Mouse (Mus musculus) hindbrain, embryonic 10.5 days (tissue): ENCODE measurements around the gene Yy1. TPM values are rescaled to one million over a fixed set of nuclear protein-coding genes. Genes with fewer than 3 reads are reported as not detected.

Source experiments
- DNase-seq: peaks from one replicate; pipeline ENCODE4 v3.0.0-alpha.2; 2017; ENCODE audit warnings: low spot score
- H3K27ac ChIP-seq: fragments of 300-500 bp; sonication (generic); 2 replicates; pipeline ENCODE4 v1.5.1; 2016; ENCODE audit warnings: mild to moderate bottlenecking, moderate library complexity
- H3K27me3 ChIP-seq: fragments of 300-500 bp; sonication (generic); 2 replicates; pipeline ENCODE4 v1.6.1; 2016; ENCODE audit warnings: mild to moderate bottlenecking; ENCODE audit not compliant: poor library complexity, insufficient read depth, severe bottlenecking
- H3K36me3 ChIP-seq: fragments of 300-500 bp; sonication (generic); 2 replicates; pipeline ENCODE4 v1.6.1; 2016; ENCODE audit warnings: mild to moderate bottlenecking, moderate library complexity
- H3K4me1 ChIP-seq: fragments of 300-500 bp; sonication (generic); replicated peaks from 2 replicates; pipeline ENCODE4 v1.6.1; 2016; ENCODE audit warnings: mild to moderate bottlenecking
- H3K4me3 ChIP-seq: fragments of 300-500 bp; sonication (generic); 2 replicates; pipeline ENCODE4 v1.5.1; 2016; ENCODE audit warnings: mild to moderate bottlenecking, moderate library complexity
- H3K9me3 ChIP-seq: fragments of 300-500 bp; sonication (generic); 2 replicates; pipeline ENCODE4 v1.6.1; 2016; ENCODE audit warnings: mild to moderate bottlenecking, moderate library complexity
- WGBS: fragments of 180-500 bp; shearing (Covaris S2); methylation state at CpG from one replicate; pipeline ENCODE4 v1.1.7; 2016; 5-methylcytosine and 5-hydroxymethylcytosine counted together
- polyA plus RNA-seq: library from polyadenylated mRNA; unstranded; fragments of >200 nt; fragmentation: Nextera tagmentation; extraction: Ambion mirVana; gene quantifications from 2 replicates; pipeline ENCODE4 v1.2.1, GENCODE M21; 2016

Gene Yy1
- polyA plus RNA-seq, result 15.0 and 18.6 TPM in 2 replicates

DNA sequence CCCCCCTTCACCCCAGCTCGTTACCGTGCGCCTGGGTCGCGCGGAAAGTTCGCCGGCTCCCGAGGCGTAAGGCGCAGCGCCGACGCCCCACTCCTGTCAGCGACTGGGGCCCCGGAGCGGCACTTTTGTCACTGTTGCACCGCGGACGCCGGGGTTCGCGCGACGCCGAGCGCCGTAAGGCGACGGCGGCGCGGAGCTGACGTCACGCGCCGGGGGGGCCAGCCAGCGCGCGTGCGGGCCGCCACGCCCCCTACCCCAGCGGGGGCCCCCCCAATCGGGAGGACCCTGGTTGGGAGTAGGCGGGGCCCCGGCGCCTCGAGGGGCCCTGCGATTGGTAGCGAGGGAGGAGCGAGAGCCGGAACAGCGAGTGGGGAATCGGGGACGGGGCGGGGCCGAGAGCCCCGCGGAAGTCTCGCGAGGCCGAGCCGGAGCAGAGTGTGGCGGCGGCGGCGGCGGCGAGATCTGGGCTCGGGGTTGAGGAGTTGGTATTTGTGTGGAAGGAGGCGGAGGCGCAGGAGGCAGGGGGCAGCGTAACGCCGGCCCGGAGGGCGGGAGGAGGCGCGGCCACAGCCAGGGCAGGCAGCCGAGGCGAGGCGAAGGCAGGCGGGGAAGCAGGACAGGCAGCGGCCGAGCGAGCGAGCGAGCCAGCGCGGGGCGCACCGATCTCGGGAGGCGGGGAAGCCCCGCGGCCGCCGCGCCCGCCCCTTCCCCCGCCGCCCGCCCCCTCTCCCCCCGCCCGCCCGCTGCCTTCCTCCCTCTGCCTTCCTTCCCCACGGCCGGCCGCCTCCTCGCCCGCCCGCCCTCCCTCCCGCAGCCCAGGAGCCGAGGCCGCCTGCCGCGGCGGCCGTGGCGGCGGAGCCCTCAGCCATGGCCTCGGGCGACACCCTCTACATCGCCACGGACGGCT lies at the start of gene Yy1:
Yy1 (plus strand) TSS at position 428 of the 907 bp plus-strand sequence.
- DNase-seq, result peak; percentile 98
- Histone ChIP-seq H3K27me3 (no peaks in the 10 kb centered on the region), H3K4me3 (peak within 1 kb of the TSS; percentile 97), H3K9me3 (no peaks in the 10 kb centered on the region), H3K36me3 (peaks cover 12% of the 10 kb centered on the region), H3K27ac (peak within 1 kb of the TSS; percentile 97), H3K4me1 (peaks cover 36% of the 10 kb centered on the region)
- WGBS, result under 1% methylated on average over 105 of the region's 127 CpGs

DNA sequence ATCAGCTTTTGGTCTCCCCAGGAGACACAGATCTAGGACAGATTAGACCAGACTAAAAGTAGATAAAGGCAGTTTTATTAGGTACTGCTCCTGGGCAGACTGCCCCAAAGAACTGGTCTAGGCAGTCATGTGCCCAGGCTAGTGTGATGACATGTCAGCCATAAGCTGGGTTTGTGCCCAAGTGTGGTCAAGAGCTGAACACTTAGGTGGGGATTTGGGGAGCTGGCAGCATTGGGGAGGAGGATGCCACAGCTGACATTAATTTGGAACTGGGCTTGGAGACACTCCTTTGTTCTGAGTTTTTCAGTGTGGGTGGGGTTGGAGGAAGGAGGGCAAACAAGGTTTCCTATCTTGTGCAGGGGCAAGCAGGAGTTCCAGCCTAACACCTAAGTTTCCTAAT lies 46.8 kb upstream of the Yy1 start:
- Histone ChIP-seq H3K36me3 (no peaks in the 10 kb centered on the region), H3K27ac (no peak overlapping the region), H3K27me3 (no peaks in the 10 kb centered on the region), H3K4me1 (0 out of 2 replicates have a peak, but pooled peaks cover 6% of the 10 kb centered on the region), H3K4me3 (no peak overlapping the region), H3K9me3 (no peaks in the 10 kb centered on the region)
- DNase-seq, result no peak

DNA sequence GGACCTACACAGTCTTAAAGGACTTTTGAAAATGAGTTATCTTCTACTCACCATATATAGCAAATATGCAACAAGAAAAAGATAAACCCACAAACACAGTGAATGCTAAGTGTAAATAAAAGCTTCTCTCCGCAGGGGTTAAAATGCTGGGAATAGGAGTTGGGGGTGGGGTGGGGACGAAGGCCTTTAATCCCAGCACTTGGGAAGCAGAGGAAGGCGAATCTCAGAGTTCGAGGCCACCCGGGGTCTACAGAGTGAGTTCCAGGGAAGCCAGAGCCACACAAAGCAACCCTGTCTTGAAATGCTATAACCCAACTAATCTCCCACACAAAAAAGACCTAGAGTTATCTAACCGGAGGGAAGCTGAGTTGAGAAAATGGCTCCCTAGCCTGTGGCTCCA lies 43.8 kb upstream of the Yy1 start:
- Histone ChIP-seq H3K9me3 (no peaks in the 10 kb centered on the region), H3K4me1 (peaks cover 19% of the 10 kb centered on the region), H3K27me3 (no peaks in the 10 kb centered on the region), H3K27ac (no peak overlapping the region), H3K36me3 (no peaks in the 10 kb centered on the region), H3K4me3 (no peak overlapping the region)
- 75% methylated on average over 6 of the region's 6 CpGs for WGBS
- no peak for DNase-seq

DNA sequence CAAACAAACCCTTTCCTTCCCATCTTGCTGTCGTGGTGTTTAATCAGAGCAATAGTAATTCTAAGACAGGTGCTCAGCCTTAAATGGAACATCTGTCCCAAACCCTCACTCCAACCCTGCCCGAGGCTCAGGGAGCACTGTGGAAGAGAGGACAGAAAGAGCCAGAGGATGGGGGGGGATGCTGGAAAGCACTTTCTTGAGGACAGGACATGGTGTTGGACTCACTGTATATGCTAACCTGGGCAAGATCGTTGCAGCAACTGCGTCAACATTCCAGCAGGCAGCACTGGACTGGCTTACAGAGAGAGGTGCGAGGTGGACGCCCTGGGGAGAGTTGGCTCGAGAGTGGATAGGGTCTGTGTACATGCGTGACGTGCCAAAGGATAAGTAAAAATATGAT lies 43.3 kb upstream of the Yy1 start:
- no peaks in the 10 kb centered on the region for H3K9me3 ChIP-seq
- H3K4me3 ChIP-seq, result no peak overlapping the region
- no peaks in the 10 kb centered on the region for H3K27me3 ChIP-seq
- H3K4me1 ChIP-seq, result peaks cover 19% of the 10 kb centered on the region
- no peak for DNase-seq
- H3K36me3 ChIP-seq, result no peaks in the 10 kb centered on the region
- H3K27ac ChIP-seq, result no peak overlapping the region
- WGBS, result 87% methylated on average over 9 of the region's 9 CpGs

DNA sequence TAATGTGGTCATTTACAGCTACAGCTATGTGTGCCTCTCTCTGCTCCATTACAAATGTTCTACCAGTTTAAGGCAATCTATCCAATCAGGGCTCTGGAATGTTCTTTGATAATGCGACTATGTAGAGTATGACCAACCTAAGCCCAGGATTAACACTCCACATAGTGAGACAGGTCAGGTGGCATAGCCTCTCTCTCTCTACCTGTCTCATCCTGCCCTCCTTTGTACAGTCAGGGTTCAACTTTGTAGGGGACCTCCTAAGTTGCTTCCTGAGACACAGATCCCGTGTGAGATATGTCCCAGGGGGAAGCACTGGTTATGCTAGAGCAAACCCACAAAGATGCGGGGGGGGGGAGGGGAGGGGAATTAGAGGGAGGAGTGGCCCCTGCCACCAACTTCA lies 42.5 kb upstream of the Yy1 start:
- H3K27me3 ChIP-seq, result no peaks in the 10 kb centered on the region
- H3K9me3 ChIP-seq, result no peaks in the 10 kb centered on the region
- DNase-seq, result no peak
- H3K4me3 ChIP-seq, result no peak overlapping the region
- H3K27ac ChIP-seq, result no peak overlapping the region
- no peaks in the 10 kb centered on the region for H3K36me3 ChIP-seq
- H3K4me1 ChIP-seq, result peaks cover 14% of the 10 kb centered on the region
- WGBS, result 76% methylated on average over 3 of the region's 3 CpGs

DNA sequence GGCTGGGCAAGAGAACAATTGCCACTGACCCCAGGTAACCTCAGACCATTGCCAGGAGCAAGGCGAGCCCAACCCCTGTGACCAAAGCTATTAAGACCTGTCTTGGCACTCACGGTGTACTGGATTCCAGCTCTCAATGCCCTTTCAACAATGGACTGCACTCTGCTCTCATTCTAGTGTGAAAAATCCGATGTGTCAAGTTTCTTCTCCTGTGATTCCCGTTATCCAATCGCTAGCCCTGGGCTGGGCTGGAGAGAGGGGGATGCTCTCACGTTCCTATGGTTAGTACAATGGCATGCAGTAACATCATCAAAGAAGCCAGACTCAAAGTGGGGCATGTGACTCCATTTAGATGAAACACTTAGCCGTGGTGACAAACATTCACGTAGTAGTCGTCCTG lies 41.0 kb upstream of the Yy1 start:
- 53% methylated on average over 9 of the region's 9 CpGs for WGBS
- Histone ChIP-seq H3K4me1 (peaks cover 13% of the 10 kb centered on the region), H3K27ac (no peak overlapping the region), H3K36me3 (no peaks in the 10 kb centered on the region), H3K27me3 (no peaks in the 10 kb centered on the region), H3K9me3 (no peaks in the 10 kb centered on the region), H3K4me3 (no peak overlapping the region)
- no peak for DNase-seq

DNA sequence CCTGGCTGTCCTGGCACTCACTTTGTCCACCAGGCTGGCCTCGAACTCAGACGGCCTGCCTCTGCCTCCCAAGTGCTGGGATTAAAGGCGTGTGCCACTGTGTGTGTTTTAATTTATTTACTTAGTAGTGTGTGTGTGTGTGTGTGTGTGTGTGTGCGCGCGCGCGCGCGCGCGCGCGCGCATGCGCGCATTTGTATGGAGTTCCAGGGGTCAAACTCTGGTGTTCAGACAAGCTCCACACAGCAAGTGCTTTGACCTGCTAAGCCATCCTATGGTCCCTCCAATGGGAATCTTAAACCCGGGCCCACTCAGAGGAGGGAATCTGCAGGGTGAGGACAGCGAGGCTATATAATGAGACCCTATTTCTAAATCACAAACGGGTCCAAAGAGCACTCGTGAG lies 37.6 kb upstream of the Yy1 start:
- Histone ChIP-seq H3K27me3 (no peaks in the 10 kb centered on the region), H3K27ac (no peak overlapping the region), H3K9me3 (no peaks in the 10 kb centered on the region), H3K4me1 (peaks cover 28% of the 10 kb centered on the region), H3K36me3 (no peaks in the 10 kb centered on the region), H3K4me3 (no peak overlapping the region)
- no peak for DNase-seq
- WGBS, result 83% methylated on average over 21 of the region's 21 CpGs

DNA sequence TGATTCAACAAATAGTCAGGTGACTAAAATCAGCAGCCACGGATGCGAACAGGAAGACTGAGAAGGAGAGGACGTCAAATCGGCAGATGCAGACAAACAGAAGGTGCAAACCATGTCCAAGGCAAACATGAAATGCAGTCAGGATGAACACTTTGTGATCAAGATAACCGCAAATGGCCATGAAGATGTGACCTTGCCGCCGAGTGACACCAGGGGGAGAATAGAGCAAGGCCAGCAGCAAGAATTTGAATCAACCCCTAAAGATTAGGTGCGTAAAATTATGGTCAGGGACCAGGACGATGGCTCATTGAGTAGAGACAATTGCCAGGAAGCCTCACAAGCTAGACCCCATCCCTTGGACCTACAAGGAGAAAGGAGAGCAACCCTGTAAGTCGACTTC lies 36.2 kb upstream of the Yy1 start:
- no peak for DNase-seq
- no peak overlapping the region for H3K4me3 ChIP-seq
- no peaks in the 10 kb centered on the region for H3K27me3 ChIP-seq
- WGBS, result 91% methylated on average over 10 of the region's 10 CpGs
- no peaks in the 10 kb centered on the region for H3K36me3 ChIP-seq
- H3K27ac ChIP-seq, result no peak overlapping the region
- H3K4me1 ChIP-seq, result peaks cover 23% of the 10 kb centered on the region
- H3K9me3 ChIP-seq, result no peaks in the 10 kb centered on the region

DNA sequence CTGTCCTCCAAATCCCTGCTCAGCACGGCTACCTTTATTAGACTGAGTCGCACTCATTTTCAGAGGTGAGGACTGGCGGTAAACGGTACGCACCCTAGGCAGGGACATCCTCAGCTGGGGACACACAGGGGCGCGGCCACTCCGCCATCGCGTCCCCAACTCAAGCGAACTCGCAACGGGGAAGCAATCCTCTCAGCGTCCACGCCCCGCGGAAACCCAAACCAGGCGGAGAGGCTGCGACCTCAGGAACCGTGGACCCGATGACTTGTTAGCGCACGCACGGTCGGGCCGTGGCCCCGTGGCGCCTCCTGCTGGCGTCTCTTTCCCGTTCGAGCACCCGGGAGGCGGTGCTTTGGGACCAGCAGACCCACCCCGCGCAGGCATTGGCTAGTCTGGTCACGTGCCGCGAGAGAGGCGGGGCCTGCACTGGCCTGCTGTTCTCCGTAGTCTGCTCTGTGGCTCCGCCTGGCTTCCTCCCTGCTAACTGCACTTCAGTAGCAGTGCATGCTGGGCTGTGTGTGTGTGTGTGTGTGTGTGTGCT lies 35.0 kb upstream of the Yy1 start:
- peak overlapping the region; percentile 86 for H3K27ac ChIP-seq
- peak overlapping the region; percentile 69 for H3K4me3 ChIP-seq
- no peaks in the 10 kb centered on the region for H3K9me3 ChIP-seq
- DNase-seq, result peak; percentile 98
- no peaks in the 10 kb centered on the region for H3K36me3 ChIP-seq
- H3K4me1 ChIP-seq, result peaks cover 15% of the 10 kb centered on the region; the same call in 1 of the 2 replicates
- no peaks in the 10 kb centered on the region for H3K27me3 ChIP-seq
- WGBS, result under 1% methylated on average over 41 of the region's 41 CpGs

DNA sequence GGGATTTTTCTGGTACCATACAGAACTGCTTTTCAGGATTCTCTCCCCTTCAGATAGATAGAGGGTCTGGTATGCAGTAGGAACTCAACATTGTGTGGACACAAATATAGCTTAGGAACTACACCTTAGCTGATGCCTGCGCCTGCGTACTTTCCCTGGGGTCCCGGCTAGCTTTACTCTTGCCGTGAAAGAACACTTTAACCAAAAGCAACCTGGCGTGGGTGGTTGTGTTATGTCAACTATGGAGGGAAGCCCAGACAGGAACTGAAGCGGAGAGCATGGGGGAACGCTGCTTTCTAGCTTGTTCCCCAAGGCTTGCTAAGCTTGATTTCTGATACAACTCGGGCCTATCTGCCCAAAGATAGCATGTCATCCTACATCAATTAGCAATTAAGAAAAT lies 34.5 kb upstream of the Yy1 start:
- H3K27me3 ChIP-seq, result no peaks in the 10 kb centered on the region
- peaks cover 16% of the 10 kb centered on the region; the same call in 1 of the 2 replicates for H3K4me1 ChIP-seq
- peak overlapping the region; percentile 86 for H3K27ac ChIP-seq
- H3K9me3 ChIP-seq, result no peaks in the 10 kb centered on the region
- no peaks in the 10 kb centered on the region for H3K36me3 ChIP-seq
- DNase-seq, result no peak
- WGBS, result 78% methylated on average over 8 of the region's 8 CpGs
- peak overlapping the region; percentile 69 for H3K4me3 ChIP-seq

DNA sequence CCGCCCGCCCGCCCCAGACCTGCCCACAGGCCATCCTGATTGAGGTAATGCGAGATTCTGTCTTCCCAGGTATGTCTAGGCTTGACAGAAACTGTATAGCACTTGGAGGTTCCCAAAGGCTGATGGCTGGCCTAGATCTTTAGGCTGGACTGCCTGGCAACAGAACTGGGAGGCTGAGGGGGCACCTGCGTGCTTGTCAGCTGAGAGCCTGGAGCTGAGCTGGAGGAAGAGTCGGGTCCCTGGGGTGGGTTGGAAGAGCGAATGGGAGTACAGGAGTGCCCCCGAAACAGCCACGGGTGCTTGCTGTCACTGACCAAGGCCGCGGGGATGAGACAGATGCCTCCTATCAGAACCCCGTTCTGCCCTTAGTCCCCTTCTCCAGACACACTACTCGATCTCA lies 34.1 kb upstream of the Yy1 start:
- Histone ChIP-seq H3K4me1 (peaks cover 20% of the 10 kb centered on the region; the same call in 1 of the 2 replicates), H3K4me3 (no peak overlapping the region), H3K27me3 (no peaks in the 10 kb centered on the region), H3K27ac (no peak overlapping the region), H3K9me3 (no peaks in the 10 kb centered on the region), H3K36me3 (no peaks in the 10 kb centered on the region)
- 85% methylated on average over 13 of the region's 13 CpGs for WGBS
- DNase-seq, result no peak

DNA sequence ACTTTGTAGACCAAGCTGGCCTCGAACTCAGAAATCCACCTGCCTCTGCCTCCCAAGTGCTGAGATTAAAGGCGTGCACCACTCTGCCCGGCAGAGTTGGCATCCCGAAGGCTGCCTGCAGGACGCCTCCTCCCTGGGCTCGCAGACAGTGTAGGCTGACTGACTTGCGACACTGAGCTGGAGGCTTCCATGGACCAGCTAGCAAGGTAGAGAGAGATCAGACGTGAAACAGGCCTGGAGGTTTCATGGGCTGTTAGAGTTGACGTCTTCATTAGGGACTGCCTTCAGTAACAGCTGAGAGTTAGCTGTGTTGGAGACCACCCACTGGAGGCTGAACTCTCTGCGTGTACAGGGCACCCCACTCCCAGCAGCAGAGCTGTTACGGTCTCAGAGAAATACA lies 33.5 kb upstream of the Yy1 start:
- 83% methylated on average over 11 of the region's 11 CpGs for WGBS
- Histone ChIP-seq H3K27ac (no peak overlapping the region), H3K4me1 (peaks cover 20% of the 10 kb centered on the region; the same call in 1 of the 2 replicates), H3K9me3 (no peaks in the 10 kb centered on the region), H3K27me3 (no peaks in the 10 kb centered on the region), H3K36me3 (no peaks in the 10 kb centered on the region), H3K4me3 (no peak overlapping the region)
- no peak for DNase-seq

DNA sequence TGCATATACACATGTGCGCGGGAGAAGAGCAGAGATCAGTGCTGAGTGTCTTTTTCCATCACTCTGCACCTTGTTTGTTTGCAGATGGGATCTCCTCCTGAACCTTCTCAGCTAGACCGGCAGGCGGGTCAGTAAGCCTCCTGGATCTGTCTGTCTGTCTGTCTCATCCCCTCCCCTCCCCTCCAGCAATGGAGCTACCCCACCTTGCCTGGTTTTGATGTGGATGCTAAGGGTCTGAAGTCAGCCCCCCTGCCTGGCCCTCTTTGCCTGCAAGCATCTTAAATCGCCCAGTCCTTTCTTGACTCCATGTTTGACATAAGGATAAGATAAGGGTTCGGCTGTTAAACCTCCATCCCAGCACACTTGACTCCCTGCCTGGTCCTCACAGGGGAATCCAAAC lies 32.8 kb upstream of the Yy1 start:
- no peak for DNase-seq
- H3K27me3 ChIP-seq, result no peaks in the 10 kb centered on the region
- no peak overlapping the region for H3K27ac ChIP-seq
- peaks cover 21% of the 10 kb centered on the region; the same call in 1 of the 2 replicates for H3K4me1 ChIP-seq
- H3K4me3 ChIP-seq, result no peak overlapping the region
- 88% methylated on average over 6 of the region's 6 CpGs for WGBS
- no peaks in the 10 kb centered on the region for H3K9me3 ChIP-seq
- no peaks in the 10 kb centered on the region for H3K36me3 ChIP-seq
